Mouse (Mus musculus) embryonic facial prominence, embryonic 13.5 days (tissue): ENCODE data around the gene Prpsap1. TPM values are rescaled to one million over a fixed set of nuclear protein-coding genes. Genes with fewer than 3 reads are reported as not detected.

Experiments used
- ATAC-seq: fragments of 200-750 bp; cut with Nextera tagmentation; 2 replicates; pipeline ENCODE4 v1.8.0; 2017; ENCODE audit warnings: low read depth; ENCODE audit not compliant: insufficient number of reproducible peaks, insufficient read depth, low FRiP score, low TSS enrichment
- H3K27ac ChIP-seq: fragments of 300-500 bp; sonication (generic); 2 replicates; pipeline ENCODE4 v1.5.1; 2015; ENCODE audit warnings: moderate library complexity, mild to moderate bottlenecking, inconsistent platforms
- H3K27me3 ChIP-seq: fragments of 300-500 bp; sonication (generic); 2 replicates; pipeline ENCODE4 v1.6.1; 2015; ENCODE audit warnings: mild to moderate bottlenecking, inconsistent platforms
- H3K36me3 ChIP-seq: fragments of 300-500 bp; sonication (generic); 2 replicates; pipeline ENCODE4 v1.6.1; 2015; ENCODE audit warnings: mild to moderate bottlenecking, inconsistent platforms
- H3K4me1 ChIP-seq: fragments of 300-500 bp; sonication (generic); 2 replicates; pipeline ENCODE4 v1.6.1; 2015; ENCODE audit warnings: inconsistent platforms
- H3K4me2 ChIP-seq: fragments of 300-500 bp; sonication (generic); 2 replicates; pipeline ENCODE4 v1.6.1; 2015; ENCODE audit warnings: moderate library complexity, mild to moderate bottlenecking, inconsistent platforms
- H3K4me3 ChIP-seq: fragments of 300-500 bp; sonication (generic); 2 replicates; pipeline ENCODE4 v1.5.1; 2015; ENCODE audit warnings: mild to moderate bottlenecking, inconsistent platforms
- H3K9ac ChIP-seq: fragments of 300-500 bp; sonication (generic); 2 replicates; pipeline ENCODE4 v1.6.1; 2015; ENCODE audit warnings: mild to moderate bottlenecking, inconsistent platforms
- H3K9me3 ChIP-seq: fragments of 300-500 bp; sonication (generic); 2 replicates; pipeline ENCODE4 v1.6.1; 2016; ENCODE audit warnings: inconsistent platforms
- WGBS: fragments of 180-500 bp; shearing (Covaris S2); methylation state at CpG from one replicate; pipeline ENCODE4 v1.1.7; 2015; ENCODE audit warnings: mixed read lengths; 5-methylcytosine and 5-hydroxymethylcytosine counted together
- polyA plus RNA-seq: library from polyadenylated mRNA; unstranded; fragments of >200 nt; fragmentation: Nextera tagmentation; extraction: Ambion mirVana; gene quantifications from 2 replicates; pipeline ENCODE4 v1.2.1, GENCODE M21; 2015

Prpsap1 gene
- polyA plus RNA-seq, 1 experiment from 2014 or later: 186 TPM

DNA sequence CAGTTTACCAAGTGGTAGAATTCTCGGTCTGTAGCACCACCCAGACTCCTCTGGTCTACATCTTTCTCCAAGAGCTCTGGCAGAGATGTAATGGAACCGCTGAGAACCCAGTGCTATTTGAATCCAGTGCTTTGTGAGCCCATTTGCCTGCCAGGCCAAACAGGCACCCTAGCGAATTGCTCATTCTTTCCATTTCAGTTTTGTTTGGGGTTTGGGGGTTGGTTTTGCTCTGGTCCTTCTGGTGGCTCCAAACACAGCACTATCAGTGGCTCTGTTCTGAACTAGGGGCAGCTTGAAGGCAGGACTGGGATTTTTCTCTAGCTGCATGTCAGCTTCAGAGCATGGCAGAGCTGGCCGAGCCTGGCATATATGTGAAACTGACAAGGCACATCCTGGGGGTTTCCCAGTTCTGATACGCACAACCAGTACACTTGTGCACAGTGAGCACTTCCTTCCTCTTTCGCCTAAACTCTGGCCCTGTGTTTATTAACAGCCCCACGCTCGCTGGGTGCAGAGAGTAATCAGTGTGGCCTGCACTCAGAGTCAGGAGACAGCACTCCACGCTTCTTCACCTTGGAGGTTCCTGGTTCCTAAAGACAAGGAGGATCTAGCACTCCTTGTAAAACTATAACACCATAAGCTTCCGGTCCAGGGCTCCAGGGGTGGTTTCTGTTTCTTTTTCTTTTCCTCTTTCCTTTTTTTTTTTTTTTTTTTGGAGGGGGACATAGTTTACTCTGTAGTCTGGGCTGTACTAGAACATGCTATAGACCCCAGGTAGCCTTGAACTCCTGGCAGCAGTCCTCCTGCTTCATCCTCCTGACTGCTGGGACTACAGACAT lies 70.0 kb downstream of the Prpsap1 start:
- ATAC-seq: no peak
- H3K27me3 ChIP-seq: no peaks in the 10 kb centered on the region
- H3K4me3 ChIP-seq: no peak overlapping the region
- WGBS: 84% methylated on average over 10 of the region's 10 CpGs
- no peak overlapping the region for H3K27ac ChIP-seq
- H3K4me2 ChIP-seq: no peak overlapping the region
- no peaks in the 10 kb centered on the region for H3K9me3 ChIP-seq
- H3K4me1 ChIP-seq: peaks cover under 1% of the 10 kb centered on the region
- H3K36me3 ChIP-seq: no peaks in the 10 kb centered on the region
- no peak overlapping the region for H3K9ac ChIP-seq

DNA sequence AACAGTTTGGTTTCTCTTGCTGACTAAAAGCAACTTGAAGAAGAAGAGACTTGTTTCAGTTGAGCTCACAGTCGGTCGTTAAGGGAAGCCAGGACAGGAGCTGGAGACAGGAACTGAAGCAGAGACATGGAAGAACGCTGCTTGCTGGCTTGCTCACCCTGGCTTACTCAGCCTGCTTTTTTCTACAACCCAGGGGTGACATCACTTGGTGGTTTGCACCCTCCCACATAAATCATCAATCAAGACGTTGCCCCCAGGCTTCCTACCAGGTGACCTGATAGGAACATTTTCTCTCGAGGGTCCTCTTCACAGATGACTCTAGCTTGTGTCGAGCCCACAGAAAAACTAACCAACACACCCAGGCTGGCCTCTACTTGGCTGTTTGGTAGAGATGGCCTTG lies 70.8 kb downstream of the Prpsap1 start:
- Histone ChIP-seq H3K4me2 (no peak overlapping the region), H3K9ac (no peak overlapping the region), H3K36me3 (no peaks in the 10 kb centered on the region), H3K9me3 (no peaks in the 10 kb centered on the region), H3K27me3 (no peaks in the 10 kb centered on the region), H3K27ac (no peak overlapping the region), H3K4me3 (no peak overlapping the region), H3K4me1 (peaks cover 8% of the 10 kb centered on the region)
- WGBS: 74% methylated on average over 6 of the region's 6 CpGs
- ATAC-seq: no peak

DNA sequence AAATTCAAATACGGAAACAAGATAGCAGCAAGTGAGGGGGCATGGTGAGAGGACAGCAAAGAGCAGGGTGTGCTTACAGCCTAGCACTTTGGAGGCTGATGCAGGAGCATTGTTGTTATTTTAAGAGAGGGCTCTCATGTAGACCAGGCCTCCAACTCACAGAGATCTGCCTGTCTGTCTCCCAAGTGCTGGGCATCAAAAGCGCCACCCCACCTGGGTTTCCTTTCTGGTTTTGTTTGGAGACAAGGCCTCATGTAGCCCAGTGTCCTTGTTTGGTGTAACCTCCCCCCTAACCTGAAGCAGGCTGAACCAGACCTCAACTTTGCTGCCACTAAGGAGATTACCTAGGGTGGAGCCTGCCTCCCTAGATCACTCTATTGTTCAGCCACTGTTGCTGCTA lies 71.4 kb downstream of the Prpsap1 start:
- no peaks in the 10 kb centered on the region for H3K27me3 ChIP-seq
- no peak overlapping the region for H3K27ac ChIP-seq
- no peak for ATAC-seq
- no peak overlapping the region for H3K9ac ChIP-seq
- H3K9me3 ChIP-seq: no peaks in the 10 kb centered on the region
- H3K4me3 ChIP-seq: no peak overlapping the region
- no peaks in the 10 kb centered on the region for H3K36me3 ChIP-seq
- peaks cover 15% of the 10 kb centered on the region for H3K4me1 ChIP-seq
- WGBS: 84% methylated on average over 2 of the region's 2 CpGs
- H3K4me2 ChIP-seq: no peak overlapping the region

DNA sequence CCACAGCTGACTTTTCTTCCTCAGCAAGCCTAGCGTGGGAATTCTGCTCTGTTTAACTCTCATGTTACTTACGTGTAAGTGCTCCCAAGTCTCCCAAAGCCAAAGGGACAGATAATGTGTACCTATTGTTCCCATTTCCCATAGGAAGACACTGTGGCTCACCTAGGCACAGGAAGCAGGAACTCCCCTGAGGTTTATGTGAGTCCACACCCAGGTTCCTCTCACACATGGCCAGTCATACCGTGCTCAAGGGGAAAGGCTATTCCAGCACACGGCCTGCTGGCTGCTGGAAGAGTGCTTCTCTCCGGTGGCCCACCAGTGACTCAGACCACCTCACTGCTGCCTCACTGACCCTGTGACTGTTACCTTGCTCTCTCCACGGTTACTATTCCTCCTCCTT lies 72.9 kb downstream of the Prpsap1 start:
- Histone ChIP-seq H3K4me1 (peaks cover 23% of the 10 kb centered on the region), H3K4me2 (no peak overlapping the region), H3K27me3 (no peaks in the 10 kb centered on the region), H3K9me3 (no peaks in the 10 kb centered on the region), H3K4me3 (no peak overlapping the region), H3K27ac (no peak overlapping the region), H3K36me3 (no peaks in the 10 kb centered on the region), H3K9ac (no peak overlapping the region)
- ATAC-seq: no peak
- 56% methylated on average over 6 of the region's 6 CpGs for WGBS

Other genes with a start within 250 kb of the Prpsap1 start
- gene Srp68, start 220.0 kb downstream of the Prpsap1 start, polyA plus RNA-seq: 95.2 and 97.5 TPM in 2 replicates
- 0.18 TPM in 1 of 2 replicates, not detected in the other for gene Galr2, start 213.3 kb downstream of the Prpsap1 start, polyA plus RNA-seq
- 71.7 and 79.4 TPM in 2 replicates for gene Exoc7, start 187.0 kb downstream of the Prpsap1 start, polyA plus RNA-seq
- gene Foxj1, start 158.8 kb downstream of the Prpsap1 start, polyA plus RNA-seq: 0.80 and 1.4 TPM in 2 replicates
- gene Rnf157, start 81.2 kb downstream of the Prpsap1 start, polyA plus RNA-seq: 10.2 and 16.5 TPM in 2 replicates
- 26.4 and 35.2 TPM in 2 replicates for gene Ubald2, start 60.1 kb downstream of the Prpsap1 start, polyA plus RNA-seq
- 0.19 and 0.55 TPM in 2 replicates for gene Qrich2, start 28.0 kb downstream of the Prpsap1 start, polyA plus RNA-seq
- gene Sphk1, start 36.7 kb upstream of the Prpsap1 start, polyA plus RNA-seq: 5.0 and 6.1 TPM in 2 replicates
- gene Ube2o, start 87.2 kb upstream of the Prpsap1 start, polyA plus RNA-seq: 9.7 and 11.5 TPM in 2 replicates
- gene Aanat, start 92.2 kb upstream of the Prpsap1 start, polyA plus RNA-seq: not detected in 2 replicates
- 4.2 and 4.3 TPM in 2 replicates for gene Rhbdf2, start 132.8 kb upstream of the Prpsap1 start, polyA plus RNA-seq
- 0.69 and 0.80 TPM in 2 replicates for gene Prcd, start 159.3 kb upstream of the Prpsap1 start, polyA plus RNA-seq
- gene Cygb, start 160.1 kb upstream of the Prpsap1 start, polyA plus RNA-seq: 7.1 and 7.9 TPM in 2 replicates